In genomic region chr7:6477633-6478032, GRCm38 (mm10) we compare ENCODE assay signal across 15 mouse cellular contexts. TPM values are rescaled to one million over a fixed set of nuclear protein-coding genes. Genes with fewer than 3 reads are reported as not detected.
"Had no signal": no experiment of that assay in that cellular context is flagged by ENCODE, and none has a peak within 500 bp of the region (broad histone marks: within the 10 kb centered on the region; RNA-seq: fewer than 3 reads in every experiment).

No protein-coding gene starts in this region.

RNA-seq across cellular contexts. Expression of gene Olfr5, which starts 9.1 kb away (rescaled TPM):
- polyA plus RNA-seq: lung, embryonic 14.5 days; lung, embryonic 16.5 days; midbrain, embryonic 10.5 days; midbrain, embryonic 12.5 days; midbrain, embryonic 14.5 days; midbrain, embryonic 16.5 days; myocyte; neural tube, embryonic 11.5 days; neural tube, embryonic 13.5 days; neural tube, embryonic 15.5 days; spleen, adult 2 months; stomach, embryonic 15.5 days; stomach, postnatal 0 days; thymus, postnatal 0 days had no signal

RNA-seq across cellular contexts. Expression of gene Olfr1346, which starts 10.7 kb away (rescaled TPM):
- polyA plus RNA-seq: lung, embryonic 14.5 days; lung, embryonic 16.5 days; midbrain, embryonic 10.5 days; midbrain, embryonic 12.5 days; midbrain, embryonic 14.5 days; midbrain, embryonic 16.5 days; myocyte; neural tube, embryonic 11.5 days; neural tube, embryonic 13.5 days; neural tube, embryonic 15.5 days; spleen, adult 2 months; stomach, embryonic 15.5 days; stomach, postnatal 0 days; thymus, postnatal 0 days had no signal

RNA-seq across cellular contexts. Expression of gene Olfr1336, which starts 21.7 kb away (rescaled TPM):
- polyA plus RNA-seq: lung, embryonic 14.5 days; lung, embryonic 16.5 days; midbrain, embryonic 10.5 days; midbrain, embryonic 12.5 days; midbrain, embryonic 16.5 days; myocyte; neural tube, embryonic 11.5 days; neural tube, embryonic 13.5 days; spleen, adult 2 months; stomach, embryonic 15.5 days; stomach, postnatal 0 days; thymus, postnatal 0 days had no signal

RNA-seq across cellular contexts. Expression of gene Olfr1347, which starts 21.9 kb away (rescaled TPM):
- polyA plus RNA-seq: lung, embryonic 14.5 days; lung, embryonic 16.5 days; midbrain, embryonic 10.5 days; midbrain, embryonic 12.5 days; midbrain, embryonic 14.5 days; midbrain, embryonic 16.5 days; myocyte; neural tube, embryonic 11.5 days; neural tube, embryonic 13.5 days; neural tube, embryonic 15.5 days; spleen, adult 2 months; stomach, embryonic 15.5 days; stomach, postnatal 0 days; thymus, postnatal 0 days had no signal

RNA-seq across cellular contexts. Expression of gene Olfr1348, which starts 30.9 kb away (rescaled TPM):
- polyA plus RNA-seq: lung, embryonic 14.5 days; lung, embryonic 16.5 days; midbrain, embryonic 10.5 days; midbrain, embryonic 12.5 days; midbrain, embryonic 14.5 days; midbrain, embryonic 16.5 days; myocyte; neural tube, embryonic 11.5 days; neural tube, embryonic 13.5 days; neural tube, embryonic 15.5 days; spleen, adult 2 months; stomach, embryonic 15.5 days; stomach, postnatal 0 days; testis, adult 2 months; thymus, postnatal 0 days had no signal
